Mouse (Mus musculus) liver, embryonic 12.5 days (tissue): ENCODE data around the gene Ptf1a. TPM values are rescaled to one million over a fixed set of nuclear protein-coding genes. Genes with fewer than 3 reads are reported as not detected.

Source experiments
- ATAC-seq: fragments of 200-750 bp; cut with Nextera tagmentation; 2 replicates; pipeline ENCODE4 v1.8.0; 2017; ENCODE audit warnings: moderate number of reproducible peaks, mild to moderate bottlenecking, moderate library complexity
- H3K27ac ChIP-seq: fragments of 300-500 bp; sonication (generic); 2 replicates; pipeline ENCODE4 v1.5.1; 2016; ENCODE audit warnings: mild to moderate bottlenecking
- H3K27me3 ChIP-seq: fragments of 300-500 bp; sonication (generic); replicated peaks from 2 replicates; pipeline ENCODE4 v1.6.1; 2016; ENCODE audit warnings: mild to moderate bottlenecking, moderate library complexity
- H3K36me3 ChIP-seq: fragments of 300-500 bp; sonication (generic); 2 replicates; pipeline ENCODE4 v1.6.1; 2016; ENCODE audit warnings: mild to moderate bottlenecking, moderate library complexity
- H3K4me1 ChIP-seq: fragments of 300-500 bp; sonication (generic); 2 replicates; pipeline ENCODE4 v1.6.1; 2016
- H3K4me2 ChIP-seq: fragments of 300-500 bp; sonication (generic); 2 replicates; pipeline ENCODE4 v1.6.1; 2016; ENCODE audit warnings: mild to moderate bottlenecking, moderate library complexity
- H3K4me3 ChIP-seq: fragments of 300-500 bp; sonication (generic); 2 replicates; pipeline ENCODE4 v1.5.1; 2016; ENCODE audit warnings: mild to moderate bottlenecking, moderate library complexity
- H3K9ac ChIP-seq: fragments of 300-500 bp; sonication (generic); 2 replicates; pipeline ENCODE4 v1.6.1; 2016; ENCODE audit warnings: mild to moderate bottlenecking, moderate library complexity
- H3K9me3 ChIP-seq: fragments of 300-500 bp; sonication (generic); replicated peaks from 2 replicates; pipeline ENCODE4 v1.6.1; 2016; ENCODE audit warnings: mild to moderate bottlenecking, moderate library complexity
- WGBS: fragments of 180-500 bp; shearing (Covaris S2); methylation state at CpG from one replicate; pipeline ENCODE4 v1.1.7; 2016; ENCODE audit not compliant: insufficient replicate concordance; 5-methylcytosine and 5-hydroxymethylcytosine counted together
- polyA plus RNA-seq: library from polyadenylated mRNA; unstranded; fragments of >200 nt; fragmentation: Nextera tagmentation; extraction: Ambion mirVana; gene quantifications from 2 replicates; pipeline ENCODE4 v1.2.1, GENCODE M21; 2016

Ptf1a gene
- polyA plus RNA-seq, 1 experiment from 2014 or later = not detected

GRCm38 (mm10) chr2:19461940-19462339 lies 16.5 kb downstream of the Ptf1a start:
- no peak for ATAC-seq
- Histone ChIP-seq H3K4me1 (no peaks in the 10 kb centered on the region), H3K4me2 (no peak overlapping the region), H3K9ac (no peak overlapping the region), H3K4me3 (no peak overlapping the region), H3K36me3 (no peaks in the 10 kb centered on the region), H3K27ac (no peak overlapping the region), H3K9me3 (no peaks in the 10 kb centered on the region), H3K27me3 (peaks cover 14% of the 10 kb centered on the region)
- 29% methylated on average over 2 of the region's 2 CpGs for WGBS

- Histone ChIP-seq H3K9me3 (no peaks in the 10 kb centered on the region), H3K4me3 (no peak overlapping the region), H3K4me1 (no peaks in the 10 kb centered on the region), H3K9ac (no peak overlapping the region), H3K27ac (no peak overlapping the region), H3K36me3 (no peaks in the 10 kb centered on the region), H3K27me3 (no peaks in the 10 kb centered on the region), H3K4me2 (no peak overlapping the region)
- ATAC-seq = no peak
- WGBS = 56% methylated on average over 3 of the region's 3 CpGs
Measured at GRCm38 (mm10) chr2:19490262-19490661, 44.8 kb downstream of the Ptf1a start.

Other genes with a start within 250 kb of the Ptf1a start
- gene Armc3, start 246.4 kb upstream of the Ptf1a start, polyA plus RNA-seq = not detected in 2 replicates
- gene Msrb2, start 74.2 kb upstream of the Ptf1a start, polyA plus RNA-seq = 10.3 and 11.2 TPM in 2 replicates
- gene 4921504E06Rik, start 108.3 kb downstream of the Ptf1a start, polyA plus RNA-seq = not detected in 2 replicates
- 1.1 and 1.2 TPM in 2 replicates for gene Otud1, start 212.1 kb downstream of the Ptf1a start, polyA plus RNA-seq